Mouse (Mus musculus): ENCODE results near the gene Apol11a.
A peak's percentile ranks its signal among the peaks of the same experiment; 100 is the strongest.
"Not testable (repeated sequence)": the region's sequence is repeated elsewhere in the genome, so short reads cannot be mapped to it uniquely, and the experiment has no call there.

Gene Apol11a

DNA sequence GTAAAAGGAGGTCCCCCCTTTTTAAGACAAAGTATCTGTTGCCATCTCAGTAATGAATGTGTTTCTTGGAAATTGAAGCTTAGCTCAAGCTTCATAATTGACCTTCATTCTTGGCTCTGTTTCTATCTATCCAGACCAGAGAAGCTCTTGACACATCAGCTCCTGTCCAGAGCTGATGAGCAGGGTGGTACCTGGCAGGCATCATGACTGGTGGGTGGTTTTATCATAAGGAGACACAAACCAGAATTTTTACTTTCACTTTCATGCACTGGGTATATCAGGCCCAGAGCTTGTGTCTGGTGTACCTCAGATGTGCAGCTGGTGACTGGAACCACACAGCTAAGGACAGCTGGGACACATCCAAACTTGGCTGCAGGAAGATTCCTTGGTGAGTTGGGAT lies at the start of gene Apol11a:
Apol11a (plus strand) TSS at position 306 of the 400 bp plus-strand sequence.
- DNase-seq (ENCODE audit: extremely low spot score), result not testable (repeated sequence)

DNA sequence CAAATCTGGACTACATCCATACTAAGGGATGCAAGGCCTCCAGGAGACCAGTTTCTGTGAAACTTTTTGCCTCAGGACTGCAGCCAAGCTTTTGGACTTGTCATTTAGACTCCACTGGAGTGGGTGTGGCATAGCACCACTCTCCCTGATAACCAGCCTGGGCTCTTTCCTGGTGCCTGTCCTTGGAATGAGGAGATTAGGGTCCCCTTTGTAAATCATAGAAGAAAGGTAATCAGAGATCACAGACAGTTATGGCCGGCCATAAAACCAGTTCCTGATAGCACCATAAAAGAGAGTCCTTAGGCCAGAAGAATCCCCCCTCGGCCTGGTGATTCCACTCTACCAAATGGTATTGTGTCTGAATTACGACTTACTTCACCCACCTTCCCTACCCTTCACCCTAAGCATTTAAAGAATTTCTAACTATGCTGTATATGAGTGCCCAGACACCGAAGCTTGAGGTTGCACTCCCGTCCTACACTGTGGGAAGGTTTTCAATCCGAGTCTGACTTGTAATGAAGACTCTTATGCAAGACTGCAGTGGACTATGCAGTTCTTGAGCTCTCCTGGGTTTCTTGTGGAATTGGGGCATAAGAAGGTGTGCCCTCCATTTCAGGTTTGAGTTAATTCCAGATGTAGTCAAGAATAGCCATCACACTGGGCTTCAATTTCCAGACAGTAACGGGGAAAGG lies 33.2 kb upstream of the Apol11a start:
- DNase-seq (ENCODE audit: extremely low spot score), result not testable (repeated sequence)

DNA sequence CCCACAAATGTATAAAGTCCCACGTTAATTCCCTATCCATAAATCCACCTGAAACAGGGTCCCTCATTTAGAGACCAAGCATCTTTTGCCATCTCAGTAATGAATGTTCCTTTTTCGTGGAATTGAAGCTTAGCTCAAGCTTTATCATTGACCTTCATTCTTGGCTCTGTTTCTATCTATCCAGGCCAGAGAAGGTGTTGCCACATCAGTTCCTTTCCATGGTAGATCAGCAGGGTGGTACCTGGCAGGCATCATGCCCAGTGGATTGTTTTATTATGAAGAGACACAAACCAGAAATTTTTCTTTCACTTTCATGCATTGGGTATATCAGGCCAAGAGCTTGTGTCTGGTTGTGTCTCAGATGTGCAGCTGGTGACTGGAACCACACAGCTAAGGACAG lies 31.4 kb upstream of the Apol11a start, which contains the start of gene Apol10a:
Apol10a (plus strand) TSS at position 355 of the 400 bp plus-strand sequence.
- not testable (repeated sequence) for DNase-seq (ENCODE audit: extremely low spot score)

DNA sequence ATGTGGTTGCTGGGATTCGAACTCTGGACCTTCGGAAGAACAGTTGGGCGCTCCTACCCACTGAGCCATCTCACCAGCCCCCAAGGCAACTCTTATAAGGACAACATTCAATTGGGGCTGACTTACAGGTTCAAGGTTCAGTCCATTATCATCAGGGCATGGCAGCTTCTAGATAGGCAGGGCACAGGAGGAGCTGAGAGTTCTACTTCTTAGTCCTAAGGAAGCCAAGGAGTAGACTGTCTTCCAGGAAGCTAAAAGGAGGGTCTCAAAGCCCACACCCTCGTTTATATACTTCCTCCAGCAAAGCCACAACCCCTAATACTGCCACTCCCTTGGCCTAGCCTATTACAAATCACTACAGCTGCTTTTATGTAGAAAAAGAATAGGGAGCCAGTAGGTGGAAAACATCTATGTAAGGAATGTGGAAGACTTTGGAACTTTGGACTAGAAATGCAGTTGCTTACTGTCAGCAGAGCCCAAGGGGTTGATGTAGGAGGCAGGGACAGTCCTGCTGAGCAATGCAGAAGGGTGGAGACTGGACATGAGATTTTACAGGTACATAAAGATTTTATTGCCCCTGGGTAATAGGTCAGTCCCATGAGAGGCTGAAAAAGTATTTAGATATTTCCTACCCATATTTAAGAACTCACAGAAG lies 25.8 kb upstream of the Apol11a start:
- DNase-seq (ENCODE audit: extremely low spot score), result no peak

DNA sequence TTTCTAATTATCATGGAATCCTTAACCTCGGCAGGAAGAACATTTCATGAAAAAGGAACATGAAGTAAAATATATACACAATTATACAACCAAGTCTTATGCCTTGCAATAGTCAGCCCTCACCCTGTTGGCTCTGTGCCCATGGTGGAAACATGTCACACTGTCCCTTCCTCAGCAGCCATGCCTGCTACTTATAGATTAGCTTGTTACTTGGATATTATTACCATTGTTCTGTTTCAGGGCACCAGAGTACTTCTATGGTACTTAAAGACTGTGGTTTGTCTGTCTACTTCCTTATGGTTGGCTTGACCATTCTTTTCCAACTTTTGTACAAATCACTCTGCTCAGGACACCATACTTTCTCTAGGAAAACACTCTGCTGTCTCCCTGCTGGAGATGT lies 14.9 kb upstream of the Apol11a start:
- DNase-seq (ENCODE audit: extremely low spot score), result not testable (repeated sequence)

DNA sequence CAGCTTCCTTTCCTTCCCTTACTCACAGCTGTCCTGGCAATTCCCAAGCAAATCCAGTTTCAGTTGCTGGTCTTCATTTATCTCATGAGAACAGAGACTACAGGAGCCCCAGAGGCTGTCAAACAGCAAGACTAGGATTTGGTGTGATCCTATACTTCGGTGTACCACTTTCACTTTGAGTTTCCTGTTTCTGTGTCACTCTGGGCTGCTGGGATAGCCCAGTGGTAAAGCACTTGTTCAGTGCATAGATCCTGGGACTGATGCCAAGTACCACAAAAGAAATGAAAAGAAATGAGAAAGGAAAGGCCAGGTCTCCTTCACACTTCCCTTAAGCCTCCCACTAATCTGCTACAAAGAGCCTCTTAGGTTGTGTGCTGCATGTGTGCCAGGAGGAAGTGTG lies 13.4 kb upstream of the Apol11a start:
- DNase-seq (ENCODE audit: extremely low spot score), result not testable (repeated sequence)

DNA sequence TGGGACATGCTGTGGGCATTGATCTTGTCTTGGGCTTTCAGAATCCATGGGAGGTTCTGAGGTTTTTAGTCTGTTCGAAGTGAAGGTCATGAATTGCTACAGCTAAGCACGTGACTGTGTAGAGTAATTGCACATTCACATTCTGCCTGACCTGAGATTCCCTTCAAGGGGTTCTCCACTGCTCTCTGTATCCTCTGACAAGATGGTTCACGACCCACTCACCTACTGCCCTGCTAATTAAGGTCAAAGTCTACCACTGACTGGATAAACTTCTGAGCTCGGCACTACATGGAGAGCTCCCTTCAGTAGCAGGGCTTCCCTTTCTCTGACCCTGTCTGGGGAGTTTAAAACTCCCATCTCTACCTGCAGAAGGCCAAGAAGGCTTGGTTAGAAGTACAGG lies 12.5 kb downstream of the Apol11a start:
- DNase-seq (ENCODE audit: extremely low spot score), result not testable (repeated sequence)

DNA sequence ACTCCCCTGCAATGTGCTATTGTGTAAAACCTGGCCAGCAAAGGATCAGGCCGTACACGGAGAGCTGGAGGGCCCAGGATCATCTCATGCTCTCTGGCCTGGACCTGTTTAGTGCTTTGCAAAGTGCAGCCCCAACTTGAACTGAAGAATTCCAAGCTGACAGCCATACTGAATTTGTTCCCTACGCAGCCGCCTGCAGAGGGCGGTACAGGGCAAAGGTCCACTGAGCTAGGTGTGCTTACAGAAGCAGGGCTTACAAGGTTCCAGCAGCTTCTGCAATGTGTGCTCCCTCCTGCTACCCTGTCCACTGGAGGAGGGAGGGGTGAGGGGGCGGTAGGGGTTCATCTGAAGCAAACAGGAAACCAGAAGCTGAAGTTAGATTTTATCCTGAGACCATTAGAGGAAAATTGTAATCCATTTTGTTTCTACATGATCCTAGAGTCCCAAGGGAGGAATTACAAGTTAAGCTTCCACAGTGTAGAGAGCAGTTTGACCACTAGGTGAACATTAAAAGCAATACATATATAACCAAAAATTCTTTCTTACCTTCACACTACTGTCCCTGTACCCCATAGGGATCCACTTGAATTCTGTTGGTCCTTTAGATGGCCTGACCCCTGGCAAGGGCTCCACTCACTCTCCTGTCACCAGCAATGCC lies 15.2 kb downstream of the Apol11a start:
- peak; percentile 52 for DNase-seq (ENCODE audit: extremely low spot score)

DNA sequence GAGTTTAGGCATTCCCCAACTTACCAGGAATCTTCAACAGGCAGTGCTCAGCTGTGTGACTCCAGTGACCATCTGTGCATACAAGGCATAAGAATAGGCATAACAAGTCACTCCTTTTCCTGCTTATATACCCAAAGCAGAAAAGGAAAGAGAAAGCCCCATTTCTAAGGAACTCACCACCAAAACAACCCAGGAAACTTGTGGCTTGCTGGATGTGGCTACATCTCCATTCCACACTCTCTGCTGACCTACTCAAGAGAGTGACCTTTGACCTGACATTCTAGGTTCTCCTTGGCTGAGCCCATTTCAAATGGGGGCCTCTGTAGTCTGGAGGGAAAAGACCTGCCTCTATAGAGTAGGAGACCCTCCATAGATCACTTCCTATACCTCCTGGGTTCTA lies 25.1 kb downstream of the Apol11a start, which contains the start of gene Apol7c:
Apol7c (minus strand) TSS at position 101 of the 400 bp plus-strand sequence.
- DNase-seq (ENCODE audit: extremely low spot score), result no peak

DNA sequence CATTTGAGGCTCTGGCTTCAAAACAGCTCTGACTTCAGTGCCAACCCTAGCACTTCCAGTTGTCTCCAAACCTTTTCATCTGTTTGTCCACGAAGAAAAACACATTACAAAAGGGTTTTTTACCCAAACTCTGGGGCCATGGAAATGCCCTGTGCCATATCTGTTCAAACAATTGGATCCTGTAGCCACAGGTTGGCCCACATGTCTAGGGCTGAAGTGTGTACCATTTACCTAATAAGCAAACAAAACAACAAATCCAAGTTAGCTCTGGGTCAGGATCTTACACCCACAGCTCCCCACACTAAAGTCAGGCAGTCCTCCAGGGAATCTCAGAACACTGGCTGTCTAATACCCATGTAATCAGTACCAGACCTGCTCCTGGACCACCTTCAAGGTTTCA lies 31.1 kb downstream of the Apol11a start:
- DNase-seq (ENCODE audit: extremely low spot score), result not testable (repeated sequence)

DNA sequence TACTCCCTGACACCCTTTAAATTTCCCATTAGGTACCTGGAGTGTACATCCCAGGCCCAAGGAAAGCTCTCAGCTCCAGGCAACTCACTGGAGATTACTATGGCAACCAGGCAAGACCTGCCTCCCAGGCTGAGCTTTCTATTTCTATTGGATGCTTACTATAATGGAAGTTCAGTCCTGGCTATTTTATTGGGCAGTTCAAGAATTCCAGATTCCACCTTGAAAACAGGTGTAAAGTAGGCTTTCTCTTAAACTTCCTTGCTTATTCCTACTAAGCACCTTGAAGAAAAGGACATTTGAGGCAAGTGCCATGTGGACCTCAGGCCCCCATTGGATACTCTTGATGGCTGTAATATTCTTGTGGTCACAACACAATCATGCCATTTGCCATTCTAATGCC lies 53.7 kb downstream of the Apol11a start, which contains the start of gene 1700025B11Rik:
1700025B11Rik (minus strand) TSS at position 101 of the 400 bp plus-strand sequence.
- no peak for DNase-seq (ENCODE audit: extremely low spot score)

DNA sequence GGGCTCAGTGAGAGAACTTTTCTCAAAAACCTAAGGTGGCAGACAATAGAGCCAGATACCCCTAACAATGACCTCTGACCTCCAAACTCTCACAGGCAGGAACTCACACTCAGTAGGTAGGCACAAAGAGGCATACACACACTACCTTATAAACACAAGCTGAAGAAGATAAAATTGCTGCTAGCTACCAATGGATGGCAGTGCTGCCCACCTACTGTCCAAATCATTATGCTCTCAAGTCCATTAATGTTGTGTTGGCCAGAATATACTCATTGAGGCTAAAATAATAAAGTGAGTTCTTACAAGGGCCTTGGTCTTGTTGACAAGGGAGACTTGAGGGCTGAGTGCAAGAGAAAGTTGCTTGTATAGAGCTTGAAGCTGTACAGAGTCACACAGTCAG lies 55.1 kb downstream of the Apol11a start:
- no peak for DNase-seq (ENCODE audit: extremely low spot score)

Measured in embryo, embryonic 9.5 days (tissue).